Mouse (Mus musculus) testis, adult 2 months (tissue): Measurements from ENCODE around the gene Crisp2. TPM values are rescaled to one million over a fixed set of nuclear protein-coding genes. Genes with fewer than 3 reads are reported as not detected.
"Not testable (repeated sequence)": the region's sequence is repeated elsewhere in the genome, so short reads cannot be mapped to it uniquely, and the experiment has no call there.

Experiments used
- H3K27ac ChIP-seq: fragments of 200-500 bp; 2 replicates; pipeline ENCODE4 v1.5.1; 2012; ENCODE audit warnings: low read depth, low read length; ENCODE audit not compliant: control insufficient read depth, insufficient read depth
- H3K27me3 ChIP-seq: fragments of 200-500 bp; 2 replicates; pipeline ENCODE4 v1.6.1; 2012; ENCODE audit warnings: mild to moderate bottlenecking, low read length, moderate library complexity; ENCODE audit not compliant: control insufficient read depth, insufficient read depth
- H3K36me3 ChIP-seq: fragments of 200-500 bp; 2 replicates; pipeline ENCODE4 v1.6.1; 2012; ENCODE audit warnings: mild to moderate bottlenecking, low read length; ENCODE audit not compliant: control insufficient read depth, insufficient read depth
- H3K4me1 ChIP-seq: fragments of 200-500 bp; 2 replicates; pipeline ENCODE4 v1.6.1; 2012; ENCODE audit warnings: low read length; ENCODE audit not compliant: control insufficient read depth, insufficient read depth
- H3K4me3 ChIP-seq: fragments of 200-500 bp; 2 replicates; pipeline ENCODE4 v1.5.1; 2012; ENCODE audit warnings: low read depth, mild to moderate bottlenecking, low read length, moderate library complexity, mixed read lengths; ENCODE audit not compliant: control insufficient read depth
- CTCF ChIP-seq: fragments of 200-500 bp; IDR thresholded peaks from 2 replicates; pipeline ENCODE4 v1.5.1; 2012; ENCODE audit warnings: low read depth, mild to moderate bottlenecking, inconsistent platforms, low read length, moderate library complexity; ENCODE audit not compliant: control insufficient read depth, insufficient read depth, insufficient replicate concordance
- POLR2A ChIP-seq: fragments of 200-500 bp; IDR thresholded peaks from 2 replicates; pipeline ENCODE4 v1.6.1; 2012; ENCODE audit warnings: low read depth, mild to moderate bottlenecking, inconsistent platforms, low read length, moderate library complexity; ENCODE audit not compliant: control insufficient read depth
- polyA plus RNA-seq: library from polyadenylated mRNA; depleted of rRNA; stranded (reverse); fragments of >200 nt; gene quantifications from 2 replicates; pipeline ENCODE4 v1.2.3, GENCODE M21; 2012; rRNA removed

Crisp2 gene
- polyA plus RNA-seq, 1 experiment, result 1,484 TPM

GRCm38 (mm10) chr17:40789877-40790276 lies 16.9 kb downstream of the Crisp2 start:
- H3K36me3 ChIP-seq, result no peaks in the 10 kb centered on the region
- H3K4me3 ChIP-seq, result no peak overlapping the region
- H3K4me1 ChIP-seq, result no peaks in the 10 kb centered on the region
- no peaks in the 10 kb centered on the region for H3K27me3 ChIP-seq
- no peak overlapping the region for H3K27ac ChIP-seq
- TF ChIP-seq POLR2A, result no peak
- TF ChIP-seq CTCF, result no peak

GRCm38 (mm10) chr17:40767120-40767519 lies 39.7 kb downstream of the Crisp2 start:
- H3K36me3 ChIP-seq, result no peaks in the 10 kb centered on the region
- H3K4me1 ChIP-seq, result no peaks in the 10 kb centered on the region
- H3K27ac ChIP-seq, result no peak overlapping the region
- no peak for TF ChIP-seq CTCF
- TF ChIP-seq POLR2A, result no peak
- no peak overlapping the region for H3K4me3 ChIP-seq
- no peaks in the 10 kb centered on the region for H3K27me3 ChIP-seq

- no peaks in the 10 kb centered on the region for H3K27me3 ChIP-seq
- H3K27ac ChIP-seq, result no peak overlapping the region
- H3K4me1 ChIP-seq, result no peaks in the 10 kb centered on the region
- H3K4me3 ChIP-seq, result no peak overlapping the region
- TF ChIP-seq CTCF (no peak), POLR2A (no peak)
- H3K36me3 ChIP-seq, result no peaks in the 10 kb centered on the region
These were observed 43.1 kb downstream of the Crisp2 start for GRCm38 (mm10) chr17:40763662-40764061.

DNA sequence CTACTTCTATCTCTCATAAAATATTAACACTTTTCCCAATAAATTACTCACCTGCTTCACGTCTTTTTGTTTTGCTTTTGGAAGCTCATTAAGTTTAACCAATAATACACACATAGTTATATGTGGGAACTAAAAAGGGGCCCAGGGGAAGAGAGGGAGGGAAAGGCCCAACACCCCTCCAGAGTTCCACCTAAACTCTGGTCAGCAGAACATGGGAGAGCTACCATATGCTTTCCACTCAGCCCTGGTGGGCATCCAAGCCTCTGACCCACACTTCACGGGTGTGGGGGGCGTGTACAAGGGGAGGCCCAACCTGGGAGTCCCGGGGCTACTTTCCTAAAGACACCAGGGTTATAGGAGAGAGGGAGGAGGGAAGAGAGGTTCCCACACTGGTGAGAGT lies 75.1 kb downstream of the Crisp2 start:
- no peak overlapping the region for H3K27ac ChIP-seq
- no peaks in the 10 kb centered on the region for H3K4me1 ChIP-seq
- H3K36me3 ChIP-seq, result no peaks in the 10 kb centered on the region
- no peak overlapping the region for H3K4me3 ChIP-seq
- H3K27me3 ChIP-seq, result no peaks in the 10 kb centered on the region
- no peak for TF ChIP-seq POLR2A
- TF ChIP-seq CTCF, result no peak

GRCm38 (mm10) chr17:40731296-40731695 lies 75.5 kb downstream of the Crisp2 start:
- no peaks in the 10 kb centered on the region for H3K27me3 ChIP-seq
- TF ChIP-seq POLR2A (no peak), CTCF (no peak)

DNA sequence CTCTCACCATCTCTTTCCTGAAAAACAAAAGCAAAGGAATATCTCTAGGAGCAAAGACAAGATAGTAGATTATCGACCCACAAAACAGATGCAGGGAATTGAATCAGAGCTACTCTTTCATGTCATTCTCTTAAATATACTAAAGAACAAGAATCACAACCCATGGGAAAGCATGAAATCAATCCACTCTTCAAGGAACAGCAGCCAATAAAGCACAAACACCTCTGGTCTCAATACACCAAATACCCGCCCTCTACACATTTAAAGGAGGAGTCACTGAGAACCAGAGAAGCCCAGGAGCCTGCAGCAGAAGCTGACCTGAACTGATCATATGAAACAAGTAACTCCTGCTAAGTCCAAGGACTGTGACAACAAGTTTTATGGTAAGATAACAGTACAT lies 80.0 kb downstream of the Crisp2 start, which contains the start of gene Esp1:
Gene Esp1 (plus strand): TSS at position 301 of the 400 bp plus-strand sequence.
- no peak for TF ChIP-seq POLR2A
- TF ChIP-seq CTCF, result no peak
- H3K4me1 ChIP-seq, result no peaks in the 10 kb centered on the region
- H3K4me3 ChIP-seq, result no peak within 1 kb of the TSS
- H3K27ac ChIP-seq, result no peak within 1 kb of the TSS
- H3K36me3 ChIP-seq, result no peaks in the 10 kb centered on the region
- H3K27me3 ChIP-seq, result no peaks in the 10 kb centered on the region

More at GRCm38 (mm10) chr17:40731296-40731695, 75.5 kb downstream of the Crisp2 start:
- no peaks in the 10 kb centered on the region for H3K4me1 ChIP-seq
- no peak overlapping the region for H3K27ac ChIP-seq
- H3K4me3 ChIP-seq, result no peak overlapping the region
- H3K36me3 ChIP-seq, result no peaks in the 10 kb centered on the region

- H3K4me1 ChIP-seq, H3K36me3 ChIP-seq, H3K4me3 ChIP-seq, H3K27me3 ChIP-seq, H3K27ac ChIP-seq: not testable (repeated sequence)
These were observed 89.7 kb downstream of the Crisp2 start for GRCm38 (mm10) chr17:40717055-40717454.

DNA sequence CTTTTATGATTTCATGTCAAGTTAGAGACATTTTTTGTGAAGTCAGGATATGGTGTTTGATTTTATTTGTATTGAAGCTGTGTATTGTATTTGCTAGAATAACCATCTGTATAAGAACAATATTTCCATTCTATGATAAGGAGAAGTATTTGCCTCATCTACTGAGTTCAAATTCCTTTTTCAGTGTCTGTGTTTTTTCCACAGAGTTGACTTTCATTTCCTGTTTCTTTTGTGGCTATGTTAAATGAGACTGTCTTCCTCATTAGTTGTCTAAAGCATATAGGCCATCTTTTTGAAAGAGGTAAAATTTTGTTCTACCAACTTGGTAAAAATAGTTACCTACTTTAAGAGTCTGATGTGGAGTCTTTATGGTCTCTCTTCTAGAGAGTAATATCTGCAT lies 90.5 kb downstream of the Crisp2 start:
- Histone ChIP-seq H3K27me3 (no peaks in the 10 kb centered on the region), H3K4me3 (no peak overlapping the region), H3K4me1 (no peaks in the 10 kb centered on the region), H3K27ac (no peak overlapping the region), H3K36me3 (no peaks in the 10 kb centered on the region)
- TF ChIP-seq POLR2A (no peak), CTCF (no peak)

Other genes with a start within 250 kb of the Crisp2 start
- gene Esp6, start 245.5 kb downstream of the Crisp2 start, polyA plus RNA-seq, result not detected in 2 replicates
- gene Esp4, start 208.4 kb downstream of the Crisp2 start, polyA plus RNA-seq, result not detected in 2 replicates
- not detected in 2 replicates for gene Esp3, start 174.9 kb downstream of the Crisp2 start, polyA plus RNA-seq
- not detected in 2 replicates for gene Esp1, start 79.9 kb downstream of the Crisp2 start, polyA plus RNA-seq
- 0.04 TPM in 1 of 2 replicates, not detected in the other for gene Rhag, start 4.1 kb upstream of the Crisp2 start, polyA plus RNA-seq
- gene 9130008F23Rik, start 73.6 kb upstream of the Crisp2 start, polyA plus RNA-seq, result 0.23 and 0.28 TPM in 2 replicates
- 0.21 TPM in 1 of 2 replicates, not detected in the other for gene Glyatl3, start 107.3 kb upstream of the Crisp2 start, polyA plus RNA-seq
- 8.6 and 9.9 TPM in 2 replicates for gene Mut, start 127.7 kb upstream of the Crisp2 start, polyA plus RNA-seq
- gene Cenpq, start 128.0 kb upstream of the Crisp2 start, polyA plus RNA-seq, result 2.6 and 3.3 TPM in 2 replicates